Mouse (Mus musculus): Measurements from ENCODE around the gene Asb8.

The Asb8 gene

GRCm38 (mm10) chr15:98114852-98115778 is 50.3 kb downstream of the Asb8 start:
- DNase-seq = no peak

- DNase-seq = peak; percentile 50
Measured at GRCm38 (mm10) chr15:98114098-98114851, 51.1 kb downstream of the Asb8 start.

- DNase-seq = peak; percentile 44
Measured at GRCm38 (mm10) chr15:98111791-98112190, 53.6 kb downstream of the Asb8 start.

- DNase-seq = peak; percentile 94
Measured at GRCm38 (mm10) chr15:98108297-98109152, 56.9 kb downstream of the Asb8 start.

- DNase-seq = peak; percentile 31
Measured at GRCm38 (mm10) chr15:98107703-98108296, 57.6 kb downstream of the Asb8 start.

GRCm38 (mm10) chr15:98107230-98107629 is 58.2 kb downstream of the Asb8 start:
- DNase-seq = no peak

- DNase-seq = no peak
Measured at GRCm38 (mm10) chr15:98106506-98106905, 58.9 kb downstream of the Asb8 start.

GRCm38 (mm10) chr15:98102401-98102800 is 63.0 kb downstream of the Asb8 start:
- DNase-seq = no peak

GRCm38 (mm10) chr15:98098519-98098918 is 66.9 kb downstream of the Asb8 start:
- DNase-seq = no peak

GRCm38 (mm10) chr15:98096957-98097356 is 68.5 kb downstream of the Asb8 start:
- DNase-seq = no peak

- no peak for DNase-seq
Measured at GRCm38 (mm10) chr15:98094905-98095304, 70.5 kb downstream of the Asb8 start.

- DNase-seq = peak; percentile 92
Measured at GRCm38 (mm10) chr15:98093121-98094011, 72.1 kb downstream of the Asb8 start, which contains the start of gene Senp1. Gene Senp1, minus strand, starts transcription at chr15:98093744.

GRCm38 (mm10) chr15:98092372-98093120 is 72.9 kb downstream of the Asb8 start, which contains the start of gene Pfkm:
Gene Pfkm, plus strand, starts transcription at chr15:98092589.
- no peak for DNase-seq

GRCm38 (mm10) chr15:98091841-98092240 is 73.6 kb downstream of the Asb8 start:
- no peak for DNase-seq

- DNase-seq = no peak
Measured at GRCm38 (mm10) chr15:98089421-98090183, 75.8 kb downstream of the Asb8 start.

- no peak for DNase-seq
Measured at GRCm38 (mm10) chr15:98088889-98089288, 76.5 kb downstream of the Asb8 start.
